Mouse (Mus musculus) myocyte (in vitro differentiated cells): ENCODE results near the gene Ctdnep1. TPM values are rescaled to one million over a fixed set of nuclear protein-coding genes. Genes with fewer than 3 reads are reported as not detected.

ENCODE experiments used
- H3K27me3 ChIP-seq: one replicate; pipeline ENCODE4 v1.6.1; 2011; ENCODE audit not compliant: control insufficient read depth, insufficient read depth, insufficient read length
- H3K36me3 ChIP-seq: one replicate; pipeline ENCODE4 v1.6.1; 2011; ENCODE audit not compliant: control insufficient read depth, insufficient read depth
- H3K4me2 ChIP-seq: one replicate; pipeline ENCODE4 v1.6.1; 2011; ENCODE audit warnings: low read depth, control low read depth
- H3K4me3 ChIP-seq: one replicate; pipeline ENCODE4 v1.5.1; 2011; ENCODE audit warnings: mild to moderate bottlenecking, control low read depth, moderate library complexity
- H3K79me2 ChIP-seq: one replicate; pipeline ENCODE4 v1.6.1; 2011; ENCODE audit not compliant: control insufficient read depth, insufficient read depth
- H3ac ChIP-seq: one replicate; pipeline ENCODE4 v1.6.1; 2011; ENCODE audit not compliant: control insufficient read depth, insufficient read length
- CEBPB ChIP-seq: IDR thresholded peaks from 2 replicates; pipeline ENCODE4 v1.6.1; 2011; ENCODE audit warnings: mild to moderate bottlenecking, moderate library complexity; ENCODE audit not compliant: poor library complexity, insufficient read depth, severe bottlenecking
- E2F4 ChIP-seq: IDR thresholded peaks from one replicate; pipeline ENCODE4 v1.6.1; 2011; ENCODE audit warnings: mild to moderate bottlenecking, control low read depth, moderate library complexity; ENCODE audit not compliant: insufficient read depth
- MAX ChIP-seq: IDR thresholded peaks from one replicate; pipeline ENCODE4 v1.6.1; 2011; ENCODE audit warnings: low read depth, mild to moderate bottlenecking, control low read depth
- MYOD1 ChIP-seq, 3 experiments: IDR thresholded peaks; one replicate each; pipeline ENCODE4 v1.6.1; 2011; ENCODE audit warnings: control low read depth in 2 of 3, low read depth in 2 of 3, mild to moderate bottlenecking in 2 of 3, moderate library complexity in 1 of 3; ENCODE audit not compliant: insufficient read length in 2 of 3, control insufficient read depth in 1 of 3
- MYOG ChIP-seq, 3 experiments: IDR thresholded peaks; one replicate each; pipeline ENCODE4 v1.6.1; 2011; ENCODE audit warnings: control low read depth in 2 of 3, low read depth in 2 of 3, mild to moderate bottlenecking in 2 of 3; ENCODE audit not compliant: insufficient read length in 2 of 3, control insufficient read depth in 1 of 3, insufficient read depth in 1 of 3
- POLR2A ChIP-seq: IDR thresholded peaks from one replicate; pipeline ENCODE4 v1.6.1; 2011; ENCODE audit warnings: low read depth, mild to moderate bottlenecking, control low read depth, moderate library complexity; ENCODE audit not compliant: insufficient read length
- POLR2AphosphoS2 ChIP-seq: IDR thresholded peaks from one replicate; pipeline ENCODE4 v1.6.1; 2011; ENCODE audit warnings: low read depth, control low read depth; ENCODE audit not compliant: insufficient read length
- REST ChIP-seq: IDR thresholded peaks from one replicate; pipeline ENCODE4 v1.6.1; 2011; ENCODE audit warnings: mild to moderate bottlenecking, control low read depth, moderate library complexity; ENCODE audit not compliant: insufficient read depth, insufficient read length
- SRF ChIP-seq: IDR thresholded peaks from one replicate; pipeline ENCODE4 v1.6.1; 2011; ENCODE audit warnings: low read depth; ENCODE audit not compliant: control insufficient read depth, insufficient read length
- TCF12 ChIP-seq: IDR thresholded peaks from one replicate; pipeline ENCODE4 v1.6.1; 2011; ENCODE audit warnings: mild to moderate bottlenecking, control low read depth; ENCODE audit not compliant: poor library complexity, insufficient read depth, severe bottlenecking
- TCF3 ChIP-seq: IDR thresholded peaks from one replicate; pipeline ENCODE4 v1.6.1; 2011; ENCODE audit warnings: low read depth, control low read depth; ENCODE audit not compliant: insufficient read length
- USF1 ChIP-seq: IDR thresholded peaks from one replicate; pipeline ENCODE4 v1.6.1; 2011; ENCODE audit warnings: low read depth, mild to moderate bottlenecking, control low read depth, moderate library complexity
- polyA plus RNA-seq: library from polyadenylated mRNA; unstranded; fragments of >200 nt; fragmentation: generic; extraction: Trizol; gene quantifications from one replicate; pipeline ENCODE4 v1.2.1, GENCODE M21; 2012; ENCODE audit warnings: missing spikeins

Gene Ctdnep1
- polyA plus RNA-seq, 1 experiment = 146 TPM

GRCm38 (mm10) chr11:69999666-70000065, 18.7 kb downstream of the Ctdnep1 start:
- Histone ChIP-seq H3K27me3 (no peaks in the 10 kb centered on the region), H3K4me2 (peak overlapping the region; percentile 38), H3K79me2 (peaks cover 64% of the 10 kb centered on the region), H3ac (no peak overlapping the region), H3K4me3 (peak overlapping the region; percentile 72), H3K36me3 (peaks cover 24% of the 10 kb centered on the region)
- TF ChIP-seq USF1 = no peak
- TF ChIP-seq POLR2AphosphoS2 = no peak
- TF ChIP-seq TCF3 = no peak
- no peak for TF ChIP-seq SRF
- TF ChIP-seq MYOD1 (IDR thresholded peaks at IDR 0.05; ENCODE audit: control insufficient read depth in 1 of 3, insufficient read length in 2 of 3, low read depth in 2 of 3) = no peak
- TF ChIP-seq REST = no peak

DNA sequence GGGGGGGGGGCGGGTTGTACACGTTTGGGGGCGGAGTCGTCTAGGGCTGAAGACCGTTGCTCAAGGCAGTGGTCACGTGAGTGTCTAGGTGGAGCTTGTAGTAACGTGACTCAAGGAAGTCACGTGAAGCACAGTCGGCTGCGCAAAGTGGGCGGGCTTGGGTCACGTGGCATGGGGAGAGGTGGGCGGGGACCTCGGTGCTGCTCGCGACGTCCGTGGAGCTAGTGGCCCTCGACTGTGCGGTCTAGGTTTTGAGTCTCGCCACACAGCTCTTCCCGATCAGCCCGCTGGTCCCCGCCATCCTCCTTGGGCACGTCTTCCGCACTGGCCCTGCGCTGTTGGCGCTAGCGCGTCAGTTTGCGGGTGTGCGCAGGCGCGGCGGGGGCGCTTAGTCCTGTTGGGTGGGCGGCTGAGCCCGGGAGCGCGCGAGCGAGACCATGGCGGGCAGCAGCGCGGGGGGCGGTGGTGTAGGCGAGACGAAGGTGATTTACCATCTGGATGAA, 19.5 kb downstream of the Ctdnep1 start, which contains the start of gene Dvl2:
Gene Dvl2, plus strand, starts transcription at position 200 of the 503 bp plus-strand sequence.
- peaks cover 61% of the 10 kb centered on the region for H3K79me2 ChIP-seq
- peaks cover 25% of the 10 kb centered on the region for H3K36me3 ChIP-seq
- TF ChIP-seq POLR2AphosphoS2 (peak; percentile 100), REST (no peak), POLR2A (peak; percentile 99), SRF (peak; percentile 74), USF1 (peak; percentile 99), MYOD1 (IDR thresholded peaks at IDR 0.05; ENCODE audit: control insufficient read depth in 1 of 3, insufficient read length in 2 of 3, low read depth in 2 of 3) (peak in 1 of 3 experiments; percentile 18), MAX (peak; percentile 30), CEBPB (0 out of 2 replicates have a peak, but pooled peaks have one; percentile 4), E2F4 (no peak), TCF12 (no peak), TCF3 (no peak), MYOG (IDR thresholded peaks at IDR 0.05; ENCODE audit: control insufficient read depth in 1 of 3, insufficient read depth in 1 of 3, insufficient read length in 2 of 3, low read depth in 2 of 3) (peak in 1 of 3 experiments; percentile 61)
- no peaks in the 10 kb centered on the region for H3K27me3 ChIP-seq
- H3ac ChIP-seq = peak within 1 kb of the TSS; percentile 49
- H3K4me3 ChIP-seq = peak within 1 kb of the TSS; percentile 72
- peak within 1 kb of the TSS; percentile 95 for H3K4me2 ChIP-seq

DNA sequence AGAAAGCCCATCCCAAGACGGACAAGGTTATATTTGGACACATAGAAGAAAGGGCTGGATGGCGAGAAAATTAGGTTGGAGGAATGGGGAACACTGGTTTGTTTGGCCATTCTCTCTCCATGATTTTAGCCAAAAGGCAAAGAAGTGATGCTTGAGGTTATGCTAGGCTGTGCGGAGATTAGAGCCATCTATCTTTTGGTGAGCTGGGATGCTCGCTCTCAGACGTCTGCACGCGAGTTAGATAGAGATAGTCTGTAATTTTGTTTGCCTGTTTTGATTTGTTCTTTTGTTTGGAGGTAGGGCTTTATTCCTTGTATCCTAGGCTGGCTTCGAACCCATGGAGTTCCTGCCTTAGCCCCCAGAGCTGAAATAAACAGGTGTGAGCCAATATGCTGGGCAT, 20.2 kb downstream of the Ctdnep1 start:
- Histone ChIP-seq H3K36me3 (peaks cover 29% of the 10 kb centered on the region), H3ac (peak overlapping the region; percentile 49), H3K4me3 (peak overlapping the region; percentile 72), H3K4me2 (peak overlapping the region; percentile 95), H3K79me2 (peaks cover 55% of the 10 kb centered on the region), H3K27me3 (no peaks in the 10 kb centered on the region)
- TF ChIP-seq MYOD1 (IDR thresholded peaks at IDR 0.05; ENCODE audit: control insufficient read depth in 1 of 3, insufficient read length in 2 of 3, low read depth in 2 of 3) (no peak), E2F4 (no peak), TCF12 (no peak), TCF3 (no peak)

DNA sequence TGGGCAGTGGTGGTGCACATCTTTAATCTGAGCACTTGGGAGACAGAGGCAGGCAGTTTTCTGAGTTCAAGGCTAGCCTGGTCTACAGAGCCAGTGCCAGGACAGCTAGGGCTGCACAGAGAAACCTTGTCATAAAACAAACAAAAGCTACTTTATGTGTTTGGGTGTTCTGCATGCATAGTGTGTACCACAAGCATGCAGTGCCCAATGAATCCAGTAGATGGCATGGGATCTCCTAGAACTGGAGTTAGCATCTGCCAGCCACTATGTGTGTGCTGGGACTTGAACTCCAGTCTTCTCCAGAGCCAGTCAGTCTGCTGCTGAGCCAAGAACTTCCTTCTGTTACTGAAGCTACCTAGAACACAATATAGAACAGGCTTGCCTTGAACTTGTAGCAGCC, 20.9 kb downstream of the Ctdnep1 start:
- Histone ChIP-seq H3ac (no peak overlapping the region), H3K27me3 (no peaks in the 10 kb centered on the region), H3K36me3 (peaks cover 33% of the 10 kb centered on the region), H3K4me2 (peak overlapping the region; percentile 95), H3K79me2 (peaks cover 51% of the 10 kb centered on the region), H3K4me3 (peak overlapping the region; percentile 72)
- no peak for TF ChIP-seq USF1
- TF ChIP-seq MYOD1 (IDR thresholded peaks at IDR 0.05; ENCODE audit: control insufficient read depth in 1 of 3, insufficient read length in 2 of 3, low read depth in 2 of 3) = no peak
- TF ChIP-seq SRF = no peak
- TF ChIP-seq TCF3 = no peak
- no peak for TF ChIP-seq MYOG (IDR thresholded peaks at IDR 0.05; ENCODE audit: control insufficient read depth in 1 of 3, insufficient read depth in 1 of 3, insufficient read length in 2 of 3, low read depth in 2 of 3)
- no peak for TF ChIP-seq MAX
- TF ChIP-seq POLR2A = no peak
- TF ChIP-seq TCF12 = no peak
- TF ChIP-seq CEBPB = no peak
- no peak for TF ChIP-seq REST
- TF ChIP-seq E2F4 = no peak
- TF ChIP-seq POLR2AphosphoS2 = no peak

DNA sequence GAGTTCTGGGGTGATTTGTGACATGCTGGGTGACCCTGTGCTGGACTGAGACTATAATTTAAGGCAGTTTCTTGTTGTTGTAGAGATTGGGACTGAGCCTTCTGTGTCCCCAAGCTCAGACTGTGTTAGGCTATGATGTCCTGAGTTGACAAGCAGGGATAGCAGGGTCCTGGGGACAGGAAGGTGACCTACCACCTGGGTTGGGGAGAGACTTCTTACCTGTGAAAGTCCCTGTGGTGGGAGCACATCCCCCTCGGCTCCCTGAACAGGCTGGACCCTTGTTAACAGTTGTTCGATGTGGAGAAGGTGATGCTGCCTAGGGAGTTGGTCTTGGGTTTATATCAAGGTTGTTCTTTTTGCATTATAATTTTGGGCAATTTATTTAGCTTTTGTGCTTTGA, 21.5 kb downstream of the Ctdnep1 start:
- Histone ChIP-seq H3K36me3 (peaks cover 35% of the 10 kb centered on the region), H3ac (no peak overlapping the region), H3K27me3 (no peaks in the 10 kb centered on the region), H3K4me2 (peak overlapping the region; percentile 95), H3K4me3 (no peak overlapping the region), H3K79me2 (peaks cover 50% of the 10 kb centered on the region)
- TF ChIP-seq USF1 (no peak), POLR2A (no peak), POLR2AphosphoS2 (no peak), SRF (no peak), MAX (no peak), MYOG (IDR thresholded peaks at IDR 0.05; ENCODE audit: control insufficient read depth in 1 of 3, insufficient read depth in 1 of 3, insufficient read length in 2 of 3, low read depth in 2 of 3) (no peak)
